Mouse (Mus musculus) liver, embryonic 14.5 days (tissue): ENCODE measurements around the gene Itga11.

ENCODE experiments used
- CTCF ChIP-seq: IDR thresholded peaks from 2 replicates; pipeline ENCODE4 v1.5.1; 2016; ENCODE audit warnings: antibody characterized with exemption, low read depth, control low read depth
- EP300 ChIP-seq: IDR thresholded peaks from 2 replicates; pipeline ENCODE4 v1.6.1; 2016; ENCODE audit warnings: antibody characterized with exemption, low read depth

GRCm38 (mm10) chr9:62781965-62782364, 104.3 kb downstream of the Itga11 start:
- TF ChIP-seq CTCF = no peak
- TF ChIP-seq EP300 = no peak
